Mouse (Mus musculus) heart, embryonic 16.5 days (tissue): ENCODE data around the gene Pde11a. TPM values are rescaled to one million over a fixed set of nuclear protein-coding genes. Genes with fewer than 3 reads are reported as not detected.

Experiments used
- ATAC-seq: fragments of 200-750 bp; cut with Nextera tagmentation; replicated peaks from 2 replicates; pipeline ENCODE4 v1.8.0; 2017; ENCODE audit warnings: moderate number of reproducible peaks; ENCODE audit not compliant: insufficient read depth, low FRiP score; ENCODE audit errors: extremely low read depth
- H3K27ac ChIP-seq: fragments of 300-500 bp; sonication (generic); 2 replicates; pipeline ENCODE4 v1.5.1; 2014; ENCODE audit warnings: mild to moderate bottlenecking, low read length, control low read depth, moderate library complexity
- H3K27me3 ChIP-seq: fragments of 300-500 bp; sonication (generic); 2 replicates; pipeline ENCODE4 v1.6.1; 2014; ENCODE audit warnings: low read length, mixed read lengths; ENCODE audit not compliant: control insufficient read depth, insufficient read depth
- H3K36me3 ChIP-seq: fragments of 300-500 bp; sonication (generic); 2 replicates; pipeline ENCODE4 v1.6.1; 2014; ENCODE audit not compliant: control insufficient read depth, insufficient read depth
- H3K4me1 ChIP-seq: fragments of 300-500 bp; sonication (generic); 2 replicates; pipeline ENCODE4 v1.6.1; 2014; ENCODE audit warnings: low read length, mixed read lengths; ENCODE audit not compliant: control insufficient read depth, insufficient read depth
- H3K4me2 ChIP-seq: fragments of 300-500 bp; sonication (generic); 2 replicates; pipeline ENCODE4 v1.6.1; 2014; ENCODE audit warnings: low read depth, mild to moderate bottlenecking, control low read depth, low read length
- H3K4me3 ChIP-seq: fragments of 300-500 bp; sonication (generic); 2 replicates; pipeline ENCODE4 v1.5.1; 2014; ENCODE audit warnings: mild to moderate bottlenecking, control low read depth, low read length
- H3K9ac ChIP-seq: fragments of 300-500 bp; sonication (generic); 2 replicates; pipeline ENCODE4 v1.6.1; 2014; ENCODE audit warnings: low read length, control low read depth
- H3K9me3 ChIP-seq: fragments of 300-500 bp; sonication (generic); replicated peaks from 2 replicates; pipeline ENCODE4 v1.6.1; 2016; ENCODE audit warnings: low read length; ENCODE audit not compliant: control insufficient read depth
- WGBS: fragments of 180-500 bp; shearing (Covaris S2); extraction: QIAGEN DNeasy Blood & Tissue Kit; methylation state at CpG from one replicate; pipeline ENCODE4 v1.1.7; 2014; 5-methylcytosine and 5-hydroxymethylcytosine counted together
- polyA plus RNA-seq: library from polyadenylated mRNA; unstranded; fragments of >200 nt; fragmentation: Nextera tagmentation; extraction: Ambion mirVana; gene quantifications from 2 replicates; pipeline ENCODE4 v1.2.1, GENCODE M21; 2015

Pde11a gene
- polyA plus RNA-seq, 1 experiment from 2014 or later = 0.11 TPM

GRCm38 (mm10) chr2:76238496-76238895 lies 100.1 kb downstream of the Pde11a start:
- H3K4me2 ChIP-seq = no peak overlapping the region
- H3K4me3 ChIP-seq = no peak overlapping the region
- no peak overlapping the region for H3K27ac ChIP-seq

GRCm38 (mm10) chr2:76237638-76238420 lies 100.7 kb downstream of the Pde11a start:
- 52% methylated on average over 10 of the region's 10 CpGs for WGBS
- no peak; the same call in 1 of the 2 replicates for ATAC-seq

More at GRCm38 (mm10) chr2:76238496-76238895, 100.1 kb downstream of the Pde11a start:
- no peaks in the 10 kb centered on the region for H3K36me3 ChIP-seq
- H3K27me3 ChIP-seq = no peaks in the 10 kb centered on the region
- 62% methylated on average over 3 of the region's 3 CpGs for WGBS
- no peak overlapping the region for H3K9ac ChIP-seq
- no peak for ATAC-seq
- H3K4me1 ChIP-seq = 0 out of 2 replicates have a peak, but pooled peaks cover 2% of the 10 kb centered on the region
- H3K9me3 ChIP-seq = no peaks in the 10 kb centered on the region

DNA sequence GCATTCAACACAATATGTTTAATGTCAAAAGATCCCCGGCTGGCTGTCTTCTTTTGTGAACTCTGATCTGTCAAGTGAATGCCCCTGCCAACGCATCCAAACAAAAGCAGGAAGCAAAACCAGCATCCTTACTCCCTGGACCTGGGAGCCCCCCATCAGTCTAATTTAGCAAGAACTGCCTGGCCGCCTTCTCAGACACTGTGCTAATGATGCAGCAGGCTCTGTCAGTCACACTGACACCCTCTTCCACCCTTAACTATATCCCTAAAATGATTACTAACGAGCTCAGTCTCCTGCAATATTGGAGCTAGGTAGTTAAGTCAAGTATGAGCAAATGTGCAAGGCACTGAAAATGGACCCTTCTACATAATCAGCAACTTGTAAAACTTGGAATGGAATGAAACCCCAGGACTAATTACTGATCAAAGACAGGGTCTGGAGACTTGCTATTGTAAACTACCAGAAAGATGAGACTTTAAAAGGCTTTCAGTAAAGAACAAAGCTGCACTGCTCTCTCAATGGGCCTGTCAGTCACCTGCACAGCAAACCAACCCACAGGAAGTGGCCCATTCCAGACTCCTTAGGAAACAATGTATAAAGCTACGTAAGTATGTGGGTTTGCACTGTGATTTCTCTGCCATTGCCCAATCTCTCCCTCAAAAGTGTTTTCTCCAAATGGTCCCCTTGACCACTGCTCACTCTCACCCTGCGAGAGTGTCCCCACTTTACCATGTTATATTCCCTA lies 118.0 kb downstream of the Pde11a start:
- no peak overlapping the region for H3K27ac ChIP-seq
- WGBS = 55% methylated on average over 6 of the region's 6 CpGs
- no peak overlapping the region for H3K9ac ChIP-seq
- H3K4me1 ChIP-seq = no peaks in the 10 kb centered on the region
- H3K9me3 ChIP-seq = no peaks in the 10 kb centered on the region
- H3K4me2 ChIP-seq = no peak overlapping the region
- H3K36me3 ChIP-seq = no peaks in the 10 kb centered on the region
- H3K4me3 ChIP-seq = no peak overlapping the region
- H3K27me3 ChIP-seq = no peaks in the 10 kb centered on the region
- no peak for ATAC-seq

More at GRCm38 (mm10) chr2:76237638-76238420, 100.7 kb downstream of the Pde11a start:
- Histone ChIP-seq H3K4me2 (no peak overlapping the region), H3K36me3 (no peaks in the 10 kb centered on the region), H3K4me1 (0 out of 2 replicates have a peak, but pooled peaks cover 2% of the 10 kb centered on the region), H3K27ac (no peak overlapping the region), H3K27me3 (no peaks in the 10 kb centered on the region), H3K4me3 (no peak overlapping the region), H3K9me3 (no peaks in the 10 kb centered on the region), H3K9ac (no peak overlapping the region)

- ATAC-seq = no peak
- H3K9me3 ChIP-seq = no peaks in the 10 kb centered on the region
- H3K27ac ChIP-seq = no peak overlapping the region
- H3K4me1 ChIP-seq = no peaks in the 10 kb centered on the region
- no peaks in the 10 kb centered on the region for H3K27me3 ChIP-seq
- no peaks in the 10 kb centered on the region for H3K36me3 ChIP-seq
- H3K9ac ChIP-seq = no peak overlapping the region
- H3K4me2 ChIP-seq = no peak overlapping the region
- H3K4me3 ChIP-seq = no peak overlapping the region
- WGBS = 71% methylated on average over 6 of the region's 6 CpGs
These were observed 119.0 kb downstream of the Pde11a start for GRCm38 (mm10) chr2:76219540-76219939.

DNA sequence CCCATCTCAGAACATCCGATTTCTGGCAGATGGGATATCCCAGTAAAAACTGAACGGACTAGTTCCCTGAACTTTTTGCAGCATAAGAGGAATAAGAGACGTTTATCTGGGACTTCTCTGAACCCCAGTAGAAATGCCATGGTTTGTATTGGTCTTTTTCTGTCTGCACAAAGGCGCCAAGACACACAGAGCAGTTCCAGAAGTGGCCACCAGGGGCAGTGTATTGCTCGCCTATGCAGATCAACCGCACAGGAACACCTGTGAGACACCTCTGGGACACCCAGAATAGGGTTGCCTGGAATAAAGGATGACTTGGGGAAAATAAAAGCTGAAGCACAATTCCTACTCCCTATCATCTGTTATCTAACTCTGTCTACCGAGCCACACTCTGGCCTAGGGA lies 122.4 kb downstream of the Pde11a start:
- no peak for ATAC-seq
- Histone ChIP-seq H3K9ac (no peak overlapping the region), H3K4me3 (no peak overlapping the region), H3K27me3 (no peaks in the 10 kb centered on the region), H3K9me3 (no peaks in the 10 kb centered on the region), H3K27ac (no peak overlapping the region), H3K4me2 (no peak overlapping the region), H3K4me1 (no peaks in the 10 kb centered on the region), H3K36me3 (no peaks in the 10 kb centered on the region)
- 63% methylated on average over 7 of the region's 7 CpGs for WGBS

DNA sequence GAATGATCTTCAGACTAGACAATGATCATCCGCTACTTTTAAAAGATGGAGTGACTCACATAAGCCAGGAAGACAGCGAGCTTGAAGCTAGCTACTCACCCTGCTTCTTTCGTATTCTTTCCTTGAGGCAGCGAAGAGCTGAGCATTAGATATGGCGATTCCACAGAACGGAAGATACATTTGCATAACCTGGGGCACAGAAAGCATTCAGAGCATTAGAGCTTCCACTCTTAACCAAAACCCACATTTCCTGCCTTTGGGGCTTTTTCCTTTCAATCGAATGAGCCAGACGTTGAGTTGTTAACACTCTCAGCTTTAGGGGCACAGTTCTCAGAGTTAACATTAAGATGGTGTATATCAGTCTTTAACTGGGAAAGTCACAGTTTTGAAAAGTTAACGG lies 123.4 kb downstream of the Pde11a start:
- Histone ChIP-seq H3K4me3 (no peak overlapping the region), H3K36me3 (no peaks in the 10 kb centered on the region), H3K9ac (no peak overlapping the region), H3K4me1 (no peaks in the 10 kb centered on the region), H3K27ac (no peak overlapping the region), H3K4me2 (no peak overlapping the region), H3K9me3 (no peaks in the 10 kb centered on the region), H3K27me3 (no peaks in the 10 kb centered on the region)
- ATAC-seq = no peak
- 74% methylated on average over 9 of the region's 9 CpGs for WGBS

DNA sequence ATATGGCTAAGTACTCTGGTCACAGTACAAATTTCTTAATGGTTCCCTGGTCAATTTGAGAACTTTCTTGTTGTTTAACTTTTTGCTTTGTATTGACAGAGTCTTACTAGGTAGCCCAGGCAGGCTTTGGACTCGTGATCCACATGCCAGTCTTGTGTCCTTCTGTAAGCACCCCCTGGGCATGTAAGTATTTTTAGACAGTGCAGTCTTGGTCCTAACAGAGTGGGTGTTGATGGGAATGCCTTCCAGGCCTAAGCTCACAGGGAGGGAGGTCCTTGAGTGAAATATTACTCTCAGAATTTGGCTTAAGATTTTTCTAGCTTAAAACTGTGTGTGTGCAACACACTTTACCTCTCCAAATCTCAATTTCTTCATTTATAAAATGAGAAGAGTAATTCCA lies 153.4 kb downstream of the Pde11a start:
- Histone ChIP-seq H3K9ac (no peak overlapping the region), H3K4me2 (no peak overlapping the region), H3K36me3 (no peaks in the 10 kb centered on the region), H3K27me3 (no peaks in the 10 kb centered on the region), H3K27ac (0 out of 2 replicates have a peak overlapping the region, but pooled peaks have one; percentile 39), H3K9me3 (no peaks in the 10 kb centered on the region), H3K4me3 (no peak overlapping the region), H3K4me1 (peaks cover 7% of the 10 kb centered on the region)
- ATAC-seq = peak; percentile 91
- WGBS = 14% methylated on average over 1 of the region's 1 CpGs

DNA sequence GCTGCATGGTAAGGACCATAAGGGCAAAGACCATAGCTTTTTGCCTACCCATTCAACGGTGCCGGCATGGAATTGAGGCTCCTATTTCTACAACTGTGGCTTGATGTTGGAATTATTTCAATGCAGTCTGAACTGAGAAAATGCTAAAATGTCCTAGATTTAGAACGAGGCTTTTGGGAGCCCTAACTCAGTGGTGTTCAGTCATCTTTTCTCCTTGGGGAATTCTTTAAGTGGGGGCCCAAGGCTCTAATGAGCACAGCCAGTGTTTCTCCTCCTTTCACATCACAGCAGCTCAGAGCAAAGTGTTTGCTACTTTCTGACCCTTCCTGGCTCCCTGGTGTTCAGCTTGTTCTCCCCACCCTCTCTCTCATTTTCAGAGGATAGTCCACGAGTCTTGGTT lies 175.8 kb downstream of the Pde11a start:
- H3K4me3 ChIP-seq = no peak overlapping the region
- H3K4me1 ChIP-seq = no peaks in the 10 kb centered on the region
- no peaks in the 10 kb centered on the region for H3K9me3 ChIP-seq
- no peaks in the 10 kb centered on the region for H3K27me3 ChIP-seq
- no peak overlapping the region for H3K27ac ChIP-seq
- 73% methylated on average over 4 of the region's 4 CpGs for WGBS
- no peak overlapping the region for H3K4me2 ChIP-seq
- no peak for ATAC-seq
- H3K9ac ChIP-seq = no peak overlapping the region
- H3K36me3 ChIP-seq = no peaks in the 10 kb centered on the region

DNA sequence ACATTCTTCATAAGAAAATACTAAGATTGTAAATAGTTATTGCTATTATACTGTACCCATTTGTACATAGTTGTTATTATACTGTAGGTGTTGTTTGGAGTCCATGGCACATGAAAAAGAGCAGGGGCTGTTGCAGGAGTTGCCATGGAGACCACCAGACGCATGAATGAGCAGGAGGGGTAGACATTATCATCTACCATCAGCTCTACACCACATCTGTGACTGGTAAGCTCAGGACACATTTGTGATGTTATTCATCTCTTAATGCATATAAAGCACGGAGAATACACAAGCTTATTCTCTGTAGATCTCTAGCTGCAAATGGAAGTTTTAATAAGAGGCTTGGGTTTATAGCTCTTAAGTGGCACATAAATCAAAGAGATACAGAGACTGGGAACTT lies 179.6 kb downstream of the Pde11a start:
- Histone ChIP-seq H3K9me3 (no peaks in the 10 kb centered on the region), H3K4me3 (no peak overlapping the region), H3K4me1 (no peaks in the 10 kb centered on the region), H3K4me2 (no peak overlapping the region), H3K9ac (no peak overlapping the region), H3K27ac (no peak overlapping the region), H3K36me3 (no peaks in the 10 kb centered on the region), H3K27me3 (no peaks in the 10 kb centered on the region)
- WGBS = 69% methylated on average over 2 of the region's 2 CpGs
- no peak for ATAC-seq
